Mouse (Mus musculus): ENCODE results near the gene Slc25a39.

DNA sequence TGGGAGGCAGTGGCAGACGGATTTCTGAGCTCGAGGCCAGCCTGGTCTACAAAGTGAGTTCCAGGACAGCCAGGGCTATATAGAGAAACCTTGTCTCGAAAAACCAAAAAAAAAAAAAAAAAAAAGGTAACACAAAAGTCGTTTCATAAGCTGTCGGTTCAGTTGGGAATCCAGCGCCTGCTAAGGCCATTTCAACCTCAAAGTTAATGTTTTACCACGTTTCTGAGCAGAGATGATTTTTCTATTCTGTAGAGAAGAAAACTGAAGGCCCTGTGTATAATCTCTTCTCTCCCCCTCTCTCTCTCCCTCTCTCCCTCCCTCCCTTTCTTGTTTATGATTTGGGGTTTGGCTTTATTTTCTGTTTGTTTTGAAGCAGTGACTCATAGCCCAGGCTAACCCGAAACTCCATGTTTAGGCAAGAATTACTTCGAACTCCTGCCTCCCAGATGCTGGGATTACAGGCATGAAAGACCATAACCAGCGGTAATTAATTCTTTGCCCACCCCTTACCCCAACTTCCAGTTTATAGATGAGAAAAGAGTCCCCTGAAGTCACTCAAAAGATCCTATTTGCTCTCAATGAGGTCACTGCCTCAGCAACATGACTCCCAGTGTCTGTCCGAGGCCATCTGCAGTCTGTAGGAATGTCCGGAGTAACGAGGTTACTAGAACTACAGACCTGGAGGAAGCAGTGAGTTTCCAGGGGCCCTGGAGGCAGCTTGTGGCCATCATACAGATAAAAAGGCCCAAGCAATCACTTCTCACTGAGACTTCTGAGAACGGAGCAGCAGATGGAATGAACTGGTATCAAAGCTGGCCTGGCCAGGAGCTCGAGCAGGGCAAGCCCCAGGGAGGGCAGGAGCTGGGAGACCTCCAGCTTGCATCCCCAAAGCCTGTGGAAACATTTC, 1.4 kb upstream of the Slc25a39 start:
- no peak for TF ChIP-seq CTCF (IDR thresholded peaks at IDR 0.05; ENCODE audit: insufficient read depth, low read depth, low read length)
- TF ChIP-seq POLR2A (IDR thresholded peaks at IDR 0.05; ENCODE audit: insufficient read depth, low read depth, low read length): no peak

Data from olfactory bulb, adult 2 months (tissue).